ENCODE assay signal across 12 mouse cellular contexts in the genomic region with DNA sequence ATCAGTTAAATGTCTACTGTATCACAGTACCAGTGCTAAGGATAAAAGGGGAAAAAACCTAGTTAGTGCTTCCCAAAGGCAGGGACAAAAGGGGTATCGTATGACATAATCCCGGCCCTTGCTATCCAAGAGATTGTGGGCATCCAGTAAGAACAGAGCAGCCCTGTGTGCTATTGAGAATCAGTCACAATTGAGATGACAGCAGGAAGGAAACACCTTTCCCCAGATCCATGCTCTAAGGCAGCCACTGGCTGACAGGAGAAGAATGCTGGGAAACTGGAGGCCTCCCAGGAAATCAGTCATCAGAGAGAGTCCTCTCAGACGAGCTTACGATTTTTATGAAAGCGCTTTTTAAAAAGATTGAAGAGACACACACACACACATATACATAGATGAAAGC. TPM values are rescaled to one million over a fixed set of nuclear protein-coding genes. Genes with fewer than 3 reads are reported as not detected.
DNase-seq lines count a peak whose midpoint lies in the region; ATAC-seq and TF ChIP-seq lines count a peak whose summit lies in the region.
"Had no signal": no experiment of that assay in that cellular context is flagged by ENCODE, and none has a peak within 500 bp of the region (broad histone marks: within the 10 kb centered on the region; RNA-seq: fewer than 3 reads in every experiment).

No protein-coding gene starts in this region.

- H3K27me3 ChIP-seq in heart, embryonic 13.5 days (replicated peaks) = no peaks in the 10 kb centered on the region
- no peaks in the 10 kb centered on the region for H3K27me3 ChIP-seq in heart, embryonic 10.5 days (ENCODE audit: insufficient read depth, poor library complexity, severe bottlenecking)
- H3K27me3 ChIP-seq in embryonic facial prominence, embryonic 14.5 days (replicated peaks; ENCODE audit: control insufficient read depth, insufficient read depth, low read length) = no peaks in the 10 kb centered on the region
- no peaks in the 10 kb centered on the region for H3K27me3 ChIP-seq in kidney, embryonic 15.5 days
- H3K27me3 ChIP-seq: embryonic facial prominence, embryonic 13.5 days; heart, embryonic 15.5 days; midbrain, embryonic 13.5 days had no signal

- H3K4me2 ChIP-seq in heart, embryonic 13.5 days = no peak overlapping the region
- H3K4me2 ChIP-seq in embryonic facial prominence, embryonic 14.5 days (ENCODE audit: low read depth, low read length) = no peak overlapping the region
- H3K4me2 ChIP-seq in kidney, embryonic 15.5 days = no peak overlapping the region
- H3K4me2 ChIP-seq: embryonic facial prominence, embryonic 13.5 days; heart, embryonic 15.5 days; midbrain, embryonic 13.5 days had no signal

- H3K4me3 ChIP-seq in heart, embryonic 13.5 days = no peak overlapping the region
- H3K4me3 ChIP-seq in heart, embryonic 10.5 days = no peak overlapping the region
- no peak overlapping the region for H3K4me3 ChIP-seq in embryonic facial prominence, embryonic 14.5 days (ENCODE audit: low read depth, low read length)
- H3K4me3 ChIP-seq in kidney, embryonic 15.5 days (replicated peaks) = no peak overlapping the region
- H3K4me3 ChIP-seq: embryonic facial prominence, embryonic 13.5 days; heart, embryonic 15.5 days; midbrain, embryonic 13.5 days had no signal

- H3K9ac ChIP-seq in heart, embryonic 13.5 days = no peak overlapping the region
- H3K9ac ChIP-seq in embryonic facial prominence, embryonic 14.5 days (ENCODE audit: low read depth, low read length) = no peak overlapping the region
- no peak overlapping the region for H3K9ac ChIP-seq in kidney, embryonic 15.5 days
- H3K9ac ChIP-seq: embryonic facial prominence, embryonic 13.5 days; heart, embryonic 15.5 days; liver, embryonic 14.5 days; midbrain, embryonic 13.5 days had no signal

- no peak for ATAC-seq in heart, embryonic 13.5 days (ENCODE audit: extremely low read depth, insufficient number of reproducible peaks, low FRiP score, low TSS enrichment)
- ATAC-seq in embryonic facial prominence, embryonic 14.5 days (ENCODE audit: low read depth) = peak; percentile 19; the same call in 1 of the 2 replicates
- no peak for ATAC-seq in kidney, embryonic 15.5 days (replicated peaks; ENCODE audit: low FRiP score)
- ATAC-seq in cerebellum, adult (ENCODE audit: insufficient number of reproducible peaks, low FRiP score, low TSS enrichment) = no peak
- ATAC-seq: midbrain, embryonic 13.5 days had no signal

- WGBS in heart, embryonic 13.5 days = 49% methylated on average over 5 of the region's 5 CpGs
- 65% methylated on average over 5 of the region's 5 CpGs for WGBS in heart, embryonic 10.5 days
- WGBS in embryonic facial prominence, embryonic 14.5 days = 59% methylated on average over 5 of the region's 5 CpGs
- 69% methylated on average over 5 of the region's 5 CpGs for WGBS in kidney, embryonic 15.5 days

- no peak for TF ChIP-seq CTCF in brain, embryonic 14.5 days (IDR thresholded peaks at IDR 0.05; ENCODE audit: borderline replicate concordance, extremely low read depth, insufficient read depth, insufficient read length)

- DNase-seq in heart, embryonic 10.5 days (ENCODE audit: low spot score) = no peak
- peak; percentile 55 for DNase-seq in brain, embryonic 14.5 days (ENCODE audit: low read depth)
- no peak for DNase-seq in embryonic facial prominence, embryonic 14.5 days (ENCODE audit: low spot score)
- DNase-seq in Muller cell, postnatal 12 days (ENCODE audit: inconsistent ontology term) = no peak
- DNase-seq: cerebellum, adult 2 months had no signal

- no peaks in the 10 kb centered on the region for H3K9me3 ChIP-seq in heart, embryonic 13.5 days
- H3K9me3 ChIP-seq in heart, embryonic 10.5 days = no peaks in the 10 kb centered on the region
- H3K9me3 ChIP-seq in embryonic facial prominence, embryonic 14.5 days (ENCODE audit: control insufficient read depth, low read length) = no peaks in the 10 kb centered on the region
- H3K9me3 ChIP-seq in kidney, embryonic 15.5 days (replicated peaks) = no peaks in the 10 kb centered on the region
- H3K9me3 ChIP-seq: embryonic facial prominence, embryonic 13.5 days; heart, embryonic 15.5 days; midbrain, embryonic 13.5 days had no signal

- TF ChIP-seq POLR2A in brain, embryonic 14.5 days (IDR thresholded peaks at IDR 0.05; ENCODE audit: borderline replicate concordance, extremely low read depth, insufficient read depth, insufficient read length, poor library complexity, severe bottlenecking) = no peak

- peaks cover 29% of the 10 kb centered on the region for H3K4me1 ChIP-seq in heart, embryonic 13.5 days
- H3K4me1 ChIP-seq in heart, embryonic 10.5 days = peaks cover 19% of the 10 kb centered on the region
- peaks cover 27% of the 10 kb centered on the region for H3K4me1 ChIP-seq in embryonic facial prominence, embryonic 14.5 days (ENCODE audit: control insufficient read depth, insufficient read depth, low read length)
- H3K4me1 ChIP-seq in kidney, embryonic 15.5 days = peaks cover 21% of the 10 kb centered on the region

- H3K27ac ChIP-seq in heart, embryonic 13.5 days (replicated peaks) = 0 out of 2 replicates have a peak overlapping the region, but pooled peaks have one; percentile 6
- H3K27ac ChIP-seq in heart, embryonic 10.5 days = no peak overlapping the region
- H3K27ac ChIP-seq in embryonic facial prominence, embryonic 14.5 days (replicated peaks; ENCODE audit: low read depth, low read length) = no peak overlapping the region
- H3K27ac ChIP-seq in kidney, embryonic 15.5 days = 0 out of 2 replicates have a peak overlapping the region, but pooled peaks have one; percentile 7
- H3K27ac ChIP-seq: heart, embryonic 15.5 days; liver, embryonic 14.5 days; midbrain, embryonic 13.5 days had no signal

- peaks cover 11% of the 10 kb centered on the region; the same call in 1 of the 2 replicates for H3K36me3 ChIP-seq in heart, embryonic 13.5 days
- H3K36me3 ChIP-seq in heart, embryonic 10.5 days = peaks cover 3% of the 10 kb centered on the region; the same call in 1 of the 2 replicates
- H3K36me3 ChIP-seq in embryonic facial prominence, embryonic 14.5 days (ENCODE audit: control insufficient read depth, insufficient read depth, low read length) = peaks cover 10% of the 10 kb centered on the region; the same call in 1 of the 2 replicates
- H3K36me3 ChIP-seq in kidney, embryonic 15.5 days = no peaks in the 10 kb centered on the region
- H3K36me3 ChIP-seq: heart, embryonic 15.5 days had no signal

RNA-seq across cellular contexts. Expression of gene Abca1, which starts 42.6 kb away (rescaled TPM):
- polyA plus RNA-seq in heart, embryonic 13.5 days (2015; fragmentation: Nextera tagmentation; extraction: Ambion mirVana) = 3.3 and 3.6 TPM in 2 replicates
- 1.6 and 4.2 TPM in 2 replicates for polyA plus RNA-seq in heart, embryonic 10.5 days (2016; fragmentation: Nextera tagmentation; extraction: Ambion mirVana)
- polyA plus RNA-seq in brain, embryonic 14.5 days (2012; rRNA removed) = 9.1 and 15.9 TPM in 2 replicates
- polyA plus RNA-seq in embryonic facial prominence, embryonic 14.5 days (2014; fragmentation: Nextera tagmentation; extraction: Ambion mirVana) = 13.7 and 16.4 TPM in 2 replicates
- polyA plus RNA-seq in kidney, embryonic 15.5 days (2015; fragmentation: Nextera tagmentation; extraction: Ambion mirVana) = 3.8 and 4.4 TPM in 2 replicates

Comparison
In these comparisons a context has a peak if more than half of its experiments do, and no peak if none do; other contexts are left out.
1. H3K27ac ChIP-seq: peak in heart, embryonic 13.5 days (single experiment) and kidney, embryonic 15.5 days (single experiment); none in heart, embryonic 10.5 days (single experiment) and embryonic facial prominence, embryonic 14.5 days (single experiment).